Mouse (Mus musculus) heart, embryonic 14.5 days (tissue): ENCODE results near the gene Kdm2b. TPM values are rescaled to one million over a fixed set of nuclear protein-coding genes. Genes with fewer than 3 reads are reported as not detected.

Source experiments
- ATAC-seq: fragments of 200-750 bp; cut with Nextera tagmentation; 2 replicates; pipeline ENCODE4 v1.8.0; 2017; ENCODE audit warnings: low read depth, moderate TSS enrichment; ENCODE audit not compliant: insufficient number of reproducible peaks, insufficient read depth, low FRiP score
- H3K27ac ChIP-seq, 2 experiments: fragments of 200-500 bp in 1 of 2; fragments of 300-500 bp in 1 of 2; sonication (generic) in 1 of 2; replicated peaks in 1 of 2; 2 replicates each; pipeline ENCODE4 v1.5.1; 2012 to 2014; ENCODE audit warnings: low read depth in 2 of 2, low read length in 2 of 2, control low read depth in 1 of 2, mild to moderate bottlenecking in 1 of 2, mixed read lengths in 1 of 2; ENCODE audit not compliant: control insufficient read depth in 1 of 2, insufficient read depth in 1 of 2
- H3K27me3 ChIP-seq: fragments of 300-500 bp; sonication (generic); 2 replicates; pipeline ENCODE4 v1.6.1; 2014; ENCODE audit warnings: mild to moderate bottlenecking, low read length, control low read depth; ENCODE audit not compliant: control insufficient read depth, insufficient read depth
- H3K36me3 ChIP-seq: fragments of 300-500 bp; sonication (generic); 2 replicates; pipeline ENCODE4 v1.6.1; 2014; ENCODE audit warnings: mild to moderate bottlenecking, control low read depth, low read length, mixed read lengths; ENCODE audit not compliant: control insufficient read depth, insufficient read depth
- H3K4me1 ChIP-seq, 2 experiments: fragments of 200-500 bp in 1 of 2; fragments of 300-500 bp in 1 of 2; sonication (generic) in 1 of 2; 2 replicates each; pipeline ENCODE4 v1.6.1; 2012 to 2014; ENCODE audit warnings: low read length in 2 of 2, control low read depth in 1 of 2, mixed read lengths in 1 of 2; ENCODE audit not compliant: control insufficient read depth in 2 of 2, insufficient read depth in 2 of 2
- H3K4me2 ChIP-seq: fragments of 300-500 bp; sonication (generic); 2 replicates; pipeline ENCODE4 v1.6.1; 2014; ENCODE audit warnings: mild to moderate bottlenecking, low read length
- H3K4me3 ChIP-seq, 2 experiments: fragments of 200-500 bp in 1 of 2; fragments of 300-500 bp in 1 of 2; sonication (generic) in 1 of 2; 2 replicates each; pipeline ENCODE4 v1.5.1; 2012 to 2014; ENCODE audit warnings: low read length in 2 of 2, mild to moderate bottlenecking in 2 of 2, control low read depth in 1 of 2, low read depth in 1 of 2, moderate library complexity in 1 of 2; ENCODE audit not compliant: control insufficient read depth in 1 of 2, insufficient read depth in 1 of 2
- H3K9ac ChIP-seq: fragments of 300-500 bp; sonication (generic); 2 replicates; pipeline ENCODE4 v1.6.1; 2014; ENCODE audit warnings: mild to moderate bottlenecking, low read length
- H3K9me3 ChIP-seq: fragments of 300-500 bp; sonication (generic); 2 replicates; pipeline ENCODE4 v1.6.1; 2016; ENCODE audit warnings: low read length, control low read depth; ENCODE audit not compliant: control insufficient read depth
- WGBS: fragments of 180-500 bp; shearing (Covaris S2); extraction: QIAGEN DNeasy Blood & Tissue Kit; methylation state at CpG from one replicate; pipeline ENCODE4 v1.1.7; 2014; 5-methylcytosine and 5-hydroxymethylcytosine counted together
- polyA plus RNA-seq: library from polyadenylated mRNA; unstranded; fragments of >200 nt; fragmentation: Nextera tagmentation; extraction: Ambion mirVana; gene quantifications from 2 replicates; pipeline ENCODE4 v1.2.1, GENCODE M21; 2014

The Kdm2b gene
- polyA plus RNA-seq, 1 experiment from 2014 or later = 24.2 TPM

- Histone ChIP-seq H3K4me1 (peaks cover 16 to 25% of the 10 kb centered on the region in 2 experiments), H3K4me3 (no peak overlapping the region), H3K36me3 (peaks cover 29% of the 10 kb centered on the region), H3K9ac (no peak overlapping the region), H3K9me3 (no peaks in the 10 kb centered on the region), H3K27ac (peak overlapping the region in 1 of 2 experiments; percentile 78; a peak in 1 of 4 replicates), H3K27me3 (no peaks in the 10 kb centered on the region), H3K4me2 (peak overlapping the region; percentile 39; the same call in 1 of the 2 replicates)
- ATAC-seq = no peak
- WGBS = 88% methylated on average over 6 of the region's 6 CpGs
These were observed 52.6 kb downstream of the Kdm2b start for GRCm38 (mm10) chr5:122937031-122937430.

- 86% methylated on average over 4 of the region's 4 CpGs for WGBS
- Histone ChIP-seq H3K27me3 (no peaks in the 10 kb centered on the region), H3K9me3 (no peaks in the 10 kb centered on the region), H3K36me3 (peaks cover 32% of the 10 kb centered on the region), H3K9ac (no peak overlapping the region), H3K4me1 (peaks cover 16 to 29% of the 10 kb centered on the region in 2 experiments), H3K4me3 (no peak overlapping the region), H3K4me2 (no peak overlapping the region), H3K27ac (no peak overlapping the region)
- no peak for ATAC-seq
These were observed 53.8 kb downstream of the Kdm2b start for GRCm38 (mm10) chr5:122935810-122936209.

- 0 out of 2 replicates have a peak overlapping the region, but pooled peaks have one; percentile 18 for H3K4me2 ChIP-seq
- no peak overlapping the region for H3K4me3 ChIP-seq
- H3K9me3 ChIP-seq = no peaks in the 10 kb centered on the region
- WGBS = 44% methylated on average over 7 of the region's 7 CpGs
- H3K4me1 ChIP-seq = peaks cover 13 to 24% of the 10 kb centered on the region in 2 experiments
- H3K27me3 ChIP-seq = no peaks in the 10 kb centered on the region
- peak overlapping the region; percentile 41; the same call in 1 of the 2 replicates for H3K9ac ChIP-seq
- ATAC-seq = no peak
- H3K27ac ChIP-seq = peak overlapping the region in 1 of 2 experiments; percentile 21; a peak in 1 of 4 replicates
- peaks cover 27% of the 10 kb centered on the region for H3K36me3 ChIP-seq
These were observed 58.6 kb downstream of the Kdm2b start for GRCm38 (mm10) chr5:122930991-122931390.

- Histone ChIP-seq H3K9me3 (no peaks in the 10 kb centered on the region), H3K4me3 (no peak overlapping the region), H3K36me3 (peaks cover 14% of the 10 kb centered on the region), H3K9ac (no peak overlapping the region), H3K4me1 (peaks cover 21 to 34% of the 10 kb centered on the region in 2 experiments), H3K4me2 (no peak overlapping the region), H3K27ac (no peak overlapping the region), H3K27me3 (no peaks in the 10 kb centered on the region)
- ATAC-seq = 0 out of 2 replicates have a peak, but pooled peaks have one; percentile 4
- WGBS = 89% methylated on average over 3 of the region's 3 CpGs
These were observed 61.3 kb downstream of the Kdm2b start for GRCm38 (mm10) chr5:122928293-122928692.

GRCm38 (mm10) chr5:122927703-122928102 lies 61.9 kb downstream of the Kdm2b start:
- peaks cover 21 to 34% of the 10 kb centered on the region in 2 experiments for H3K4me1 ChIP-seq
- peak overlapping the region in 1 of 2 experiments; percentile 64; a peak in 3 of 4 replicates for H3K27ac ChIP-seq

GRCm38 (mm10) chr5:122927092-122927491 lies 62.5 kb downstream of the Kdm2b start:
- ATAC-seq = peak; percentile 49; the same call in 1 of the 2 replicates

More at GRCm38 (mm10) chr5:122927703-122928102, 61.9 kb downstream of the Kdm2b start:
- Histone ChIP-seq H3K4me3 (no peak overlapping the region), H3K4me2 (no peak overlapping the region), H3K36me3 (peaks cover 10% of the 10 kb centered on the region), H3K9me3 (no peaks in the 10 kb centered on the region), H3K27me3 (no peaks in the 10 kb centered on the region), H3K9ac (no peak overlapping the region)
- WGBS = 62% methylated on average over 6 of the region's 6 CpGs
- no peak for ATAC-seq

GRCm38 (mm10) chr5:122926341-122926740 lies 63.3 kb downstream of the Kdm2b start:
- ATAC-seq = no peak
- H3K36me3 ChIP-seq = no peaks in the 10 kb centered on the region
- H3K4me1 ChIP-seq = peaks cover 21 to 34% of the 10 kb centered on the region in 2 experiments
- 89% methylated on average over 3 of the region's 3 CpGs for WGBS
- peak overlapping the region in 1 of 2 experiments; percentile 64; a peak in 1 of 4 replicates for H3K27ac ChIP-seq
- no peaks in the 10 kb centered on the region for H3K27me3 ChIP-seq
- H3K4me2 ChIP-seq = no peak overlapping the region
- H3K4me3 ChIP-seq = no peak overlapping the region
- H3K9me3 ChIP-seq = no peaks in the 10 kb centered on the region
- no peak overlapping the region; the same call in 1 of the 2 replicates for H3K9ac ChIP-seq

More at GRCm38 (mm10) chr5:122927092-122927491, 62.5 kb downstream of the Kdm2b start:
- Histone ChIP-seq H3K4me2 (peak overlapping the region; percentile 13; the same call in 1 of the 2 replicates), H3K27ac (peak overlapping the region; percentile 28 to 64), H3K4me1 (peaks cover 21 to 34% of the 10 kb centered on the region in 2 experiments), H3K27me3 (no peaks in the 10 kb centered on the region), H3K4me3 (no peak overlapping the region), H3K9me3 (no peaks in the 10 kb centered on the region), H3K36me3 (peaks cover 4% of the 10 kb centered on the region), H3K9ac (no peak overlapping the region)
- WGBS = 44% methylated on average over 8 of the region's 8 CpGs
